Mouse (Mus musculus) gastrocnemius, postnatal 10 days (tissue): Measurements from ENCODE around the gene Ccdc191. TPM values are rescaled to one million over a fixed set of nuclear protein-coding genes. Genes with fewer than 3 reads are reported as not detected.

ENCODE experiments used
- DNase-seq: peaks from one replicate; pipeline ENCODE4 v3.0.0; 2021; ENCODE audit warnings: mixed read lengths
- long read RNA-seq, 2 experiments: library from polyadenylated mRNA; stranded (forward); transcript quantifications; one replicate each; pipeline ENCODE4 v2.0.0; 2021
- total RNA-seq, 2 experiments: library from RNA; stranded (reverse); gene quantifications; 2 replicates each; pipeline ENCODE4 v1.2.3; 2021

Gene Ccdc191
- total RNA-seq, result 1 to 10 TPM in 1 of 2 experiments, under 1 TPM in 1; 0.80 to 2.1 TPM
- long read RNA-seq, experiment 1, partial matches to known transcripts, result 0 of 1 reads
- long read RNA-seq, experiment 1, other reads (novel, unspliced or antisense), result 1 of 1 reads
- long read RNA-seq, experiment 2, result 0 reads

DNA sequence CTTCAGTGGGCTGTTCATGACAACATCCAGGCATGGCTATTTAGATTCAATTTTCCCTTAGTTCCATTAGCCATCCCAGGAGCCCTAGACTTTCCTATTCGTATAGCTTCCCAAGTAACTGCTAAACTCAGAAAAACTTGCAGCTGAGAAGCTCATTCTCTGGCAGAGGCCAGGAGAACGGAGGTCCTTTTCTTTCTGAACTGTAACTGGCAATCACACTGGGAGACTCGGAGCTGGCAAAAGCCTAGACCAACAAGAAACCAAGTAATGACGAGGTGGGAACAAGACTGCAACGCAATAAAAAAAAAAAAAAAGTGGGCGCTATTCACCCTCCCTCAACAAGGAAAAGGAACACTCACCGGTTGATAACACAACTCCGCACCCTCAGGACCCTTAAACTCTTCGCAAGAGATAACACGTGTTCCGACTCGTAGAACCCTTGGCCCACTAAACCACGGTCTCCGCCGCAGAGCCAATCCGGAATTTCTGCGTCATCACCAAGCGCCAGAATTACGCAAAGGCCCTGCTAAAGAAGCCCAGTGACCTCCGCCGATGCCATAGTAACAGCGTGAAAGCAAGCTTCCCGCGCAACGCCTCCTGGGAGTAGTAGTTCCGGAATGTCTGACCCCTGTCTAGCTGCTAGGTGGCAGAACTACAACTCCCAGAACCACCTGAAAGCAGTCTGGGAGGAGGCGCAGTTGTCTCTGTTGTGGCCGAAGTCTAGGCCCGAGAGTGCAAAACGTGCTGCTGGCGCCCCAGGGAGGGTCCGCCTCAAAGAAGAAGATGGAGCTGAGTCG, at the start of gene Ccdc191:
Ccdc191 (plus strand) TSS at position 593 of the 797 bp plus-strand sequence.
- DNase-seq, result peak; percentile 97

- DNase-seq, result no peak
Measured at GRCm38 (mm10) chr16:43841236-43841635, 48.4 kb upstream of the Ccdc191 start.

DNA sequence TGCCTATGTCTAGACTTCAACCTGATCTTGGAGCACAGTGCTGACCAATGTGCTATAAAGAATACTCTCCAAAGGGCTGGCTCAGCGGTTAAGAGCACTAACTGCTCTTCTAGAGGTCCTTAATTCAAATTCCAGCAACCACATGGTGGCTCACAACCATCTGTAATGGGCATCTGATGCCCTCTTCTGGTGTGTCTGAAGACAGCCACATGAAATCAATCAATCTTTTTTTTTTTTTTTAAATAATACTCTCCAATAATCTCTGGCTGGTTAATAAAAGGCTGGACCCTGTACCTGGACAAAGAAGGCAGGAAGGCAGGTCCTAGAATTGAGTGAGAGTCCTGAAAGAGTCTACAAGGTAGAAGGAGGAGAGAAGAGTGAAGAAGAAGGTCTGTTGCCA, 39.8 kb upstream of the Ccdc191 start:
- no peak for DNase-seq

DNA sequence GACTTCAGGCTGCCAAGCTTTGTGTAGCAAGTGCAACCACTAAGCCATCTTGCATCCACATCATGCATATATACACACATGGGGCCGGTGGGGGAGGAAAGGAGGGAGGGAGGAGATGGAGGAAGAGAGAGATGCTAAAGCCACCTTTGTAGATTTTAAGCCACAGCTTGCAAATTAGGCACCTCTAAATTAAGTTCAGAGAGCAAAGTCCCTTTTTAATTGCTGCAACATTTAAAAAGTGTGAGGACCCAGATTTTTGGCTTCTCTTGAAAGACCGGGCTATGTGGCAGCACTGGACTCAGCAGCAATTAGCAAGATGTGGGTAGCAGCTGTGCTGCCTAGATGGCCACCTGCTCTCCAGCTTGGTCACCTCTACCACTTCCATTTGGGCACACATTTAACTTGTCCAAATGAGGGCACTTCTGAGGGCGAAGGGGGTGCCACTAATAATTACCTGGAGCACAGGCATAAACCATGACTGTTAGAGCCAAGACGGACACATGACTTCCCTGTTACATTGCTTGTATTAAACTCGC, 30.6 kb upstream of the Ccdc191 start:
- DNase-seq, result no peak

GRCm38 (mm10) chr16:43860624-43861023, 29.0 kb upstream of the Ccdc191 start:
- DNase-seq, result no peak

- no peak for DNase-seq
Measured at GRCm38 (mm10) chr16:43869805-43870204, 19.8 kb upstream of the Ccdc191 start.

- DNase-seq, result peak; percentile 15
Measured at GRCm38 (mm10) chr16:43871419-43871818, 18.2 kb upstream of the Ccdc191 start.

DNA sequence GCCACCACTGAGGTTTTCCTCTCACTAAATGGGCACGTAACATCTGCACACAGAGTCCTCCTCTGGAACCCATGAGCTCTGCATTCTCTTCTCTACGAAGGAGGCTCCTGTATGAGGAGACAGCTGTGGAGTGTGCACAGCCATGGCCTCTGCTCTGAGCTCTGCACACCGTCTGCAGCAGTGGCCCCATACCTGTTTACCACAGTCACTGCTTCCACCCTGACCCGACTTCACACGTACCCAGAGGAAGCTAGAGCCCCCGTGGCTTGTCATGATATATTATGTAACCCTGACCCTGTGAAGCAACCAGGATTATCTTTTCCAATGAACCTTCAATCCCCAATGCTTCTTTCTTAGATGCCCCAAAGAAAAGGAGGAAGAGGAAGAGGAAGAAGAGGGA, 9.8 kb upstream of the Ccdc191 start:
- no peak for DNase-seq

DNA sequence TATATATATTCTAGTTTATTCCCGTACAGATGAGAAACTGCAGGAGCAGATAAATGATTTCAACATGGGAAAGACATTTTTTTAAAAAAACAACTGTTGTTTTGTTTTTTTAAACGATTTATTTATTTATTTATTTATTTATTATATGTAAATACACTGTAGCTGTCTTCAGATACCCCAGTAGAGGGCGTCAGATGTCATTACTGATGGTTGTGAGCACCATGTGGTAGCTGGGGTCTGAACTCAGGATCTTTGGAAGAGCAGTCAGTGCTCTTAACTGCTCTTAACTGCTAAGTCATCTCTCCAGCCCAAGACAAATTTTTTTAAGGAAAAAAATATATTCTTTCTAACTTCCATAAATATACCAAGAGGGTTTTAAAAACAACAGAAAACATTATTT, 8.0 kb upstream of the Ccdc191 start:
- no peak for DNase-seq

- DNase-seq, result no peak
Measured at GRCm38 (mm10) chr16:43882329-43882728, 7.3 kb upstream of the Ccdc191 start.

DNA sequence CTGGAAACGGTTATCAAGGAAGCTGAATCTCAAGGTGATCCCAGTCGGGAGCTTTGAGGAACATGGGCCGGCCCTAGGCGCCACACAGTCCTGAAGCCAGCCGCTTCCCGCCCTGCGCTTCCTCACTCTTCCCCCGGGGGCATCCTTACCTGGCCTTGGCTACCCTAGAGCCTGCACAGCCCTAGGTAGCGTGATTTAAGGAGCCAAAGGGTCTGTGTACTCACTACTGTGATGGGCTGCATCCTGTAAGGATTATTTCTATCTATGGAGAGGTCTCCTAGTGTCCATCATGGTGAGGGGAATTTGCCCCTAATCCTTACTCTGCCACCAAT, 371 bp downstream of the Ccdc191 start:
- no peak for DNase-seq

DNA sequence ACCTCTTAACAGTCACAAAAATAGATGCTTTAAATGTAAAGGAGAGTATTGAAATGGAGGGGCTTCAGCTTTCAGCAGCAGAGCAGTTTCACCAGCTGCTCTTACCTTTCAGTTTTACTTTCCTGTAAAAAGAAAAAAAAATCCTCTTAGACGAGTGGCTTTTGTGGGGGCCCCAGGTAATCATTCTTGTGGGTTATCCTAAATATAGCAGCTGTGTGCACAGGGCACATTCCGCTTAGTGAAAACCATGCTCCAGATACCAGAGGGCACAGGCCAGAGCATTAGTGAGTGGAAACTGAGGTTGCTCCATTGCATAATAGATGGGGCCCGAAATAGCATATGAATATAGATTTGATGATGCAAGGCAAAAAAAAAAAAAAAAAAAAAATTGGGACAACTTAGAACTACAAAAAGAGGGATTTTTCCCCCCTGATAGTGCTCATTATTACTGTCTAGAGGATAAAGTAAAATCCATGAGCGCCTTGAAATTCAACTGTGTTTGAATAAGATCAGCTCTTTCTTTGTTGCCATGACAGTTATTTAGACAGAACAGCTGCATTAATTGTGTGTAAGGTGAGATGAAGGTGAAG, 1.2 kb downstream of the Ccdc191 start:
- DNase-seq, result no peak

DNA sequence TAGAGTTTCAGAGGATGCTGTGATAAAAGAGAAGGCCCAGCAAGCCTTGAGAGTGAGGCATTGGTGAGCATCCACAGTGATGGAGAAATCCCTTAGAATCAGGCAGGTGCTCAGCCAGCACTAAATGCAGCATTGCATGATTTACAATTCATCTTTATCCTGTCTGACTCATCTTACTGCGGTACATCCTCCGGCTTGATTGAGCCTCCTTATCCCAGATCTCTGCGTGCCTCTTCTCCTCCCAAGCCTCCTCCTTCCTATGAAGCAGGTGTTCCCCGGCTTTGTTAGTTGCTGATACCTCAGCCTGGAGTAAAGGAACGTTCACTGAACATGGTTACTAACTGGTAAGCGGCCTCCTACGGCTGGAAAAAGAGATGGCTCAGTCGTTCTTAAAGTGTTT, 4.9 kb downstream of the Ccdc191 start:
- DNase-seq, result no peak

GRCm38 (mm10) chr16:43900138-43900537, 10.5 kb downstream of the Ccdc191 start:
- DNase-seq, result no peak

- no peak for DNase-seq
Measured at GRCm38 (mm10) chr16:43900571-43900970, 11.0 kb downstream of the Ccdc191 start.

DNA sequence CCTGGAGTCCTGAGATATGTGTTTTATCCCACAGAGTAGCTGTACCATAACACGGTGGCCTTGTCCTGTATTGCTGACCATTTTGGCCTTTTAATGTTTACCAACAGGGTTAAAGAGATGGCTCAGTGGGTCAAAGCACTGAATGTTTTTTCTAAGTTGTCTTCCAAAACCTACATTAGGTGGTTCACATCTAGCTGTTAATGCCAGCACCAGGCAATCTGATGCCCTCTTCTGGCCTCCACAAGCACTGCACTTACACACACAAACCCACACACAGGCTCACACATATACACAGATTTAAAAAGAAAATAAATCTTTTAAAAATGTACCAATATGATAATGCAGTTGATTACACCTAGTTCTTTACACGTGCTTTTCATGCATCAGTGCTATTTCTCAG, 19.3 kb downstream of the Ccdc191 start:
- DNase-seq, result no peak

DNA sequence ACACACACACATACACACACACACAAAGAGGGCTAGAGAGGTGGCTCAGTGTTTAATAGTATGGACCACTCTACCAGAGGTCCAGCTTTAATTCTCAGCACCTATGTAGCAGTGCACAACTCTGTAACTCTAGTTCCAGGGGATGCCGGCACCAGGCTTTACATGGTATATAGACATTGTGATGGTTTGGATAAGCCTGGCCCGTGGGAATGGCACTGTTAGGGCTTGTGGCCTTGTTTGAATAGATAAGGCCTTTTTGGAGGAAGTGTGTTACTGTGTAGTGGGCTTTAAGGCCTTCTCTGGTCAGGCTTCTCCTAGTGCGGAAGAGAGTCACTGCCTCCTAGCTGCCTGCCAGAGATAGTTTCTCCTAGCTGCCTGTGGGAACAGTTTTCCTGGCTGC, 29.3 kb downstream of the Ccdc191 start:
- DNase-seq, result no peak

DNA sequence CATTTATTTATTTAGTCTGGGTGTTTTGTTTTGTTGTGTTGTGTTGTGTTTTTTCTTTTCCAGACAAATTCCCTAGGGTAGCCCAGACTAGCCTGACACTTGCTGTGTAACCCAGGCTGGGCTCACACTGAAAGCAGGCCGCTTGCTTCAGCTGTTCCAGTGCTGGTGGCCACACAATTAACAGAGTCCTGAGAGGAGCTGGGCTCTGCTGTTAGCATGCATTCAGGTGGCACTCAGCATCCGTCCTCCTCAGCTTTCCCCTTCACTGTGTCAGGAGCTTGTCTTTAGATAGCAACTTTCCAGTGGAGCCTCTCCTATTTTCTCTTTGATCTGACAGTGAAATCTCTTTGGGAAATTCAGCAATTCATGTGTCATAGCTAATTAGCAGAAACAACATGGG, 32.4 kb downstream of the Ccdc191 start:
- no peak for DNase-seq

DNA sequence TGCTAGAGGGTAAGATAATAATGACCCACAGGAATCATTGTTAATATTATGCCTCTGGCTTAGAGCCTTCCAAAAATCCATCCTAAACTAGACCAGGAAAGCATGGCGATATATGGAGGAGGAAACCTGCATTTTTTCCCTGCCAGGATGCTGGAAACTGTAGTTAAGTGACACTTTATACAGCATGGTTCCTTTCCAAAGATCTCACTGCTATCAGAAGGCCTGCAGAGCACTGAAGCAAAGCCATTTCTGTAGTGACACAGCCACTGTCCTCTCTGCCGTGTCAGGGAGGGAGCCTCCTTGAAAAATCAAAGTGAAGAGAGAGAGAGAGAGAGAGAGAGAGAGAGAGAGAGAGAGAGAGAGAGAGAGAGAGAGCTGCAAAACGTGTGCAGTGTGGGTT, 33.0 kb downstream of the Ccdc191 start:
- no peak for DNase-seq

DNA sequence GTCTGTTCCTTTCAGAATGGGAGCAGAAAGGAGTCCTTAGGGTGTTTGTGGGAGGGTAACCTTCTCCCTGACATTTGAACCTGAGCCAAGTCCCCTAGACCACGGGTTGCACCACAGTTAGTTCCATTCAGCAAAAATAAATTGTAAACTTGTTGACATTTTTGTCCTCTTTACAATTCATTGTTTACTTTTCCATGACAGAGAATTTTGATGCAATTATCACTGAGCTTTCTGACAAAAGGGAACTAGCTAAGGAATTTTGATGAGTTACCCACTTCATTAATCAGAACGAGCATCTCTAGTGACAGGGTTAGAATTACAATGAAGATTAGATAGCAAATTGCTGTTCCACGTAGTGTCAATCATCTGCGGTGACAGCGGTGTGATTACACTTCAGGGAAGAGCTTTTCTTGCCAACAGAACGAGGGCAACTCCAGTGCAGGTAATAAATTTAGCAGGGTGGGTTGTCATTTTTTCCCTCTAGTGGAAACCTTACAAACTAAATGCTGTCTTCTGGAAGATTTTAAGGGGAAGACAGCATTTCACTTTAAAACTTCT, 35.5 kb downstream of the Ccdc191 start:
- DNase-seq, result no peak

- no peak for DNase-seq
Measured at GRCm38 (mm10) chr16:43925846-43926245, 36.2 kb downstream of the Ccdc191 start.

- DNase-seq, result no peak
Measured at GRCm38 (mm10) chr16:43926341-43926859, 36.8 kb downstream of the Ccdc191 start, which contains the start of gene Qtrt2. Qtrt2 (minus strand) TSS chr16:43926809.

DNA sequence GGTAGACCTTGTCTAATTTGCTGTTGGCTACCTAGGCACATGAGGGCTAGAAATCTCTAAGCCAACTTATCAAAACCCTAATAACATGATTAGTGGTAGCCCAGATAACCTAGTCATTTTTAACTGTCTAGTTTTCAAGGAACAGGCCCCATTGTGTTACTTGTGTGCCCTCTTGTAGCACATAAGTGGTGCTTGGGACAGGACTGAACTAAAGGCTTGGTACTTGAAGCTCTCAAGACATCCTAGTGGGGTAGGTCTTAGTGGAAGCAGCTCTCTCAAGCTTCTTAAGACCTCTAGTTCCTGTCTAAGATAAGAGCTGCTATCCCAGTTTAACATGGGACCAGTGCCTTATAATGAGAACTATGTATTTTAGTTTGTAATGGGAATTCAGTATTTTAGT, 41.0 kb downstream of the Ccdc191 start:
- DNase-seq, result no peak
